Mouse (Mus musculus) layer of hippocampus, adult 9-10 months (tissue): ENCODE data around the gene Usp21.

Source experiments
- DNase-seq: peaks from one replicate; pipeline ENCODE4 v3.0.0; 2022; ENCODE audit warnings: low spot score

The Usp21 gene

DNA sequence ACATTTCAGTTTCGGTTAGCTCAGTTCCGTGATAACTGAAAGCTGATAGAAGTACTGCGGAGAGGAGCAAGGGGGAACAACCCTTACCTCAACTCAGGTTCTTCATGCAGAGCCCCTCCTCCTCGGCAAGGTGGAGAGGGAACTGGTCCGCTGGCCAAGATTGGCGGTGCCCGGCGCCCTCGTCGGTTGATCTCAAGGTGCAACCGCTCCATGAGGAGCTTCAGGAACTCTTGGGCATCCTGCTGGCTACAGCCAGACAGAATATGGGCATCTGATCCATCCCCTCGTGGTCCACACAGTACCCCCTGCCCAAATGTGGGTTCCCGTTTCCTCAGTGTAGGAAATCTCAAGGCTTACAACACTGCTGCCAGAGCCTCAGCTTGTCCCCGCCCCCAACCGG, 3.3 kb downstream of the Usp21 start:
- DNase-seq: no peak

DNA sequence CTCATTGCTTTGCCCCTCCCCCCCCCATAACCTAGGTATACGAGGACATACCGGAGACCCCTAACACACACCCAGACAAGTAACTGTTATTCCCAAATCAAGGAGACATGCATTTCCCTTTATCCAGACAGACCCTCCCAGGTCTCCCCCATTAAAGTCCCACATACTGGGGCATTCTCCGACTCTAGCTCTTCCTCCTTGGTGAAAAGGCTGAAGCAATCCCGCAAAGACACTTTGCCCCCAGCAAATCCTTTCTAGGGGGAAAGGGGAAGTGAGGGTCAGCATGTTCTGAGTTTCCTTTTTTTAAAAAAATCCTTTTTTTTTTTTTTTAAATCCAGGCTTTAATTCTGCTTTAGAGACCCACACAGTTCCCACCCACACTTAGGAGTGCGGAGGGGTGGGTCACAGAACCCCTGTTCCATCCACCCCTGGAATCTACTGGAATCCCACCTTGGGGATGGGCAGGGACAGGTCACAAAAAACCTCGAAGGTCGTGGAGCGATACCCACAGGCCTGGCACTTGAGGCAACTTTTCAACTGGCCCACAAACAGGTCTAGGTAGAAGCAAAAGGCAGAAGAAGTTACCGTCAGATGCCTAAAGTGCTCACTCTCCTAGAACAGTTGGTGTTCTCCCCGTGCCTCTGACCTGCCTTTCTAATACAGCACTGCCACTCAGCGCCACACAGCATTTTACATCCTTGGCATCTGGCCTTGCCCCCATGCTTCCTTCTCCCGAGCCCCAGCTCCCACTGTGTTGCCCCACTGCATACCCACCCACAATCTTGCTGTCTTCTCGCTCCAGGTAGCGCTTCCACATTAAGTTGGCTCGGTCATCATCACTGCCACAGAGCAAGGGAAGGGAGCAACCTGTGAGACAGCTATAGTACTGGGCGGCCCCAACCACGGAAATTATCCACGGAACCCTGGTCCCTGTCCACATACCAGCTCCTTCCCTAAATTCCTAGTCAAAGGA, 4.3 kb downstream of the Usp21 start:
- DNase-seq: no peak

DNA sequence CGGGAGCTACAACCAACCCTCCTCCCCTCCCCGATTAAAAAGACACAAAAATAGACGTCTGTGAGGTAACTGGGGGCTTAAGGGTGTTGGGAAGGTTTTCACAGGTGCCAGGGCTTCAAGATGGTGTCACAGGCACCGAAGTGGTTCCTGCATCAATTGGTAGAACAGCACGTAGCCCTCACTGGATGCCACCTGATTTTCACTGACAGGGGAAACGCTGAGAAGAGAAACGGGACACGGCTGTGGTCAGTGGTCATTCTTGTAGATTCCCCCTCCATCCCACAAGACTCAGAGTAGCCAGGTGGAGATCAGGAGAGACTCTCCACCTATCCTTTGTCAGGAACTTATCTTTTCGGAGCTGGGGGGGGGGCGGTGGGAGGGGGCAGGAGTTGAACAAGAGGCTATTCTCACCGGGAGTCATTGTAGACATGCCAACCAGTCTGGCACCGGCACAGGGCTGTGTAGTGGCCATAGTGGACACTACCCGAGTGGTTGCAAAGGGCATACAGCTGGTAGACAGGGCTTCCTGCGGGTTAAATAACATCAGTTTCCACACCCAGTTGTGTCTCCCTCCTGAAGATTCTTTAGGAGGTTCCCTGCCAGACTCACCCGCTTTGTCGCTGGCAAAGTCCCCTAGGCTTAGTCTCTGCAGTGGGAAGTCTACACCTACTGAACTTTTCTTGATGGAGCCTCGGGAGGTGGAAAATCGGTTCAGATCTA, 5.5 kb downstream of the Usp21 start:
- DNase-seq: no peak

DNA sequence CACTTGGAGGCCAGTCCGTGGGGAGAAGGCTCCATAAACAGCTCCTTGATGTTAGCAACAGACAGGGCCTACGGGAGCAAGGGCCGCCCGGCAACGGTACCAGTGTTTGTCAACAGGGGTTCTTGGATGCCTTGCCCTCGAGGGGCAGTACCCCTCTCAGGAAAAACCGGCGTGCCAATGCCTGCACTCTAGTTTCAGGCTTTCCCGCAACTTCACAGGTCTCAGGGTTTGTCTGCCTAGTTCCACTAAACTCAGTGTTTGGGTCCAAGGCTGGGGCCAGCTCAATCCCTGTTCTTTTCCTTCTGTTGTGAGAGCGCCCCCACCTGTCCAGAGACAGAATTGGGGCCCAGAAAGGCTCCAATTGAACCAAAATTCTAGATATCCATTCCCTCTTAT, 6.3 kb downstream of the Usp21 start:
- peak; percentile 87 for DNase-seq

DNA sequence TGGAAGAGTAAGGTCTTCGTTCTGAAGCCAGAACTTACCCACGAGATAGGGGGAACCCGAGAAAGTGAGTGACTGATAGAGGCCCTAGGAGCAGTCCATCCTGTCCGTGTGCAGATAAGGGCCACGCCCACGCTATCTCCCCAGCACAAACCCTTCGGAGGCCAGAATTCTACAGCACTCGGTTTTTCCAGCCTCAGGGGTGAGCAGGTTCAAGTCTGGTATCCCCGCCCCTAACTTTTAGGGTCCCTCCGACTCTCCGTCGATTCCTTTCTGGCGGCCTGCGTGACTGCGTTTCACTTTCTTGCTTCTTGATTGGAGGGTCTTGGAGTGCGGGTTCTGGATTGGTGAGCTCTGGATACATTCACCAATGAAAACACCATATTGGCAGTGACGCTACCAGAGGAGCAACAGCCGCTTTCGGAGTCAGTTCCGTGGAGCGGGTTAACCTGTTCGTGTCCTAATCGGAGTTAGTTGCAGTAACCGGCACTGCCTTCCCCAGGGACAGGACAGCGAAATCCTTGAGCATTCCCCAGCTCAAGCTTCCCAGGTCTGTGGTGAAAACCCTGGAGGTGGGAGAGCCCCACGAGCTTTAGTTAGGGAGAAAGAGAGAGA, 6.8 kb downstream of the Usp21 start, which contains the start of gene Ppox:
Ppox (minus strand) TSS at position 271 of the 612 bp plus-strand sequence.
- DNase-seq: peak; percentile 96

DNA sequence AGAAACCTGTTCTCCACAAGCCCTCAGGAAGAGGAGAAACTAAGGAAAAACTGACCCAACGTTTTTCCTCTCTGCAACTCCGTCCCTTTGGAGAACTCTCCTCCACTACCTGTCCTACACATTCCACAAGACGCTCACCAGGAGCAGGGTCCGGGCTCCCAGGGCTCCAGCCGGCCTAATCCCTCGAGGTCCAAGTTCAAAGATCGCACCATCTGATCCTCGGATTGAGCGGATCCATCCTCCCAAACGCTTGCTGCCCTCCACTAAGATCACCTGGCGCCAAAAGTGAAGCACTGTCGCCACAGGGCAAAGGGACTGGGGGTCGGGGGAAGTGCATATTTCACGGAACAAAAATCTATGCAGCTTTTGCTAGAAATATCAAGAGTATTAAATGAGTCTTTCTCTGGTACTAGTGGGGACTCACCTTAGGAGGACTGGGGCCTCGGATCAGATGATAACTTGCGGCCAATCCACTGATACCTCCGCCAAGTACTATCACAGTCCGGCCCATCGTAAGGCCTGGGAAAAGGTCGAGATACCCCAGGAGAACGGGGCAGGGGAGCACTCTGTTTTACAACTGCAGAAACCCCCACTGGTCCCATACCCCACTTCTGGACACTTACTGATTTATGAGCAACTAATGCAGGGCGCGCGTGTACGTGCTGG, 7.4 kb downstream of the Usp21 start:
- DNase-seq: no peak

DNA sequence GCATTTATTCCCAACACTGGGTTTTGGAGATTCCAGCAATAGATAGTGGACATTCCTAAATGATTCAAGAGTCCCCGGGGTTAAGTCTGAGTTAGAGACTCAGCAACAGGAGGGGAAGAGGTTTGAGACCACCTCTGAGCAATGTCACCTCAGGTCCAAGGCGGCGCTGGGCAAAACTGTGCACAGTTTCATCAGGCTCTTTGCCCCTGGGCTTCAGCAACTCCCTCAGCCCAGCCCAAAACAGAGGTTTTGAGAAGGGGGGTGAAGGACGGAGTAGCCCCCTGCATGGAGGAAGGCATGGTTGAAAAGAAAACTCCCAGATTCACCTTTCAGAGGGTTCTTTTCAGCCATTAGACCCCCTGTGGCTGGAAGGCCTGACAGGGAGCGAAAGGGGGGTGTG, 8.1 kb downstream of the Usp21 start:
- no peak for DNase-seq

DNA sequence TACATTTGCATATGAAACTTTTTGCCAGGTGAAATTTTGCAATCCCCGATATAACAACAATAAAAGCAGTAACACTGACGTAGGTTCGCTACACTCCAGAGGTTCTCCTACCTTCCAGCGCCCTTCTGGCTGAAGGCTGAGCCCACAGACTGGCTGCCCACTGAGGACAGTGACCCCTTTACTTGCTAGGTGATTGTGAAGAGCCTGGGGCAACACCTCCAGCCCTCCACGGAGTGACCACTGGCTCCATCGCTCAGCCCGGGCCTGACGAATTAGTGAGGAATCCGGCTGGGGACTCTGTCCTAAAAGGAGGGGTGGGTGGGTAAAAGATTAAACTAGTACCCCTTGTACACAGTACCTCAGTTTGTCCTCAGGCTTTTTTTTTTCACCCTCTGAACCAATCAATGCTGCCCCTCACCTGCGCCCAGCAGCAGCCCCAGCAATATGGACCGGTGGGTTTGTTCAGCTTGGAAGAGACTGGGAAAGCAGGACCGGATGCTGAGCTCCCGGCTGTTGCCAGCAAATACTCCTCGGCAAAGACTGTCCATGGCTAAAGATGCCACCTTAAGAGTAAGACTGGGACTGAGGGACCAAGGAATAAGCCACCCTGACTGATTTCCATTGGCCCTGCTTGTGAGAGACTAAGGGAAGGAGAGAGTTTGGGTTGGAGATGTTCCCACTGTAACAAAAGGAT, 8.6 kb downstream of the Usp21 start:
- no peak for DNase-seq

DNA sequence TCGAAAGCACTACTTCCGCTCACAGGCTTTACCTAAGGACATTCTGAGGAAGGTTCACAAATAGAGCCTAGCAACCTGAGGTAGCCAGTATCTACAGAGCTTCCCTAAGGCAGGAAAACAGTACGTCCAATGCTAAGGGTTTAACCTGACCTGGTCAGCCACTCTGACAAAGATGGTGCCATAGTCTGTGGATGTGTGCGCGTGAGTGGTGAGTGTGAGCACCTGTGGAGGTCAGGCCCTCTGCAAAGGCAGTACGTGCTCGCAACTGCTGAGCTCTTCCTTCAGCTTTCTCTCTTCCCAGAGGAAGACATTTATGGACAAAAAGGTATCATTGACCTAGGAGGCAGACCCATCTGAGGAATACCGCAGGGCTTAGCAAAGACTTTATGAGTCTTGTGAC, 9.4 kb downstream of the Usp21 start:
- no peak for DNase-seq

DNA sequence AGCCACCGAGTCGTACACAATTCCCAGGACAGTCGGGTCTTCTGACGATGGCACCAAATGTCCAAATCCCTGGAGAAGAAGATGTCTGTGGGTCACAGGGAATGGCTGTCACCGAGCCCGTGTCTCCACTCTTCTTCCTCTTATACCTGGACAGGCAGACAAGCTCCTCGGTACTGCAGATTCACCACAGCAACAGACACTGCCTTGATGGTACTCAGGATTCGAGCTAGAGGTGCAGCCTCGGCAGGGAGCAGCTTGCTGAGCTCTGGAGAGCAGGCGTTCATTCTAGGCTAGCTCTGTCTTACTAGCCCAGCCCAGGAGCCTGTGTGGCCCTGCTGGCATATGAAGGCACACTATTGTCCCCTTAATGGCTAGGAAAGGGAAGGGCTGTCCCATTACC, 10.1 kb downstream of the Usp21 start:
- DNase-seq: no peak

DNA sequence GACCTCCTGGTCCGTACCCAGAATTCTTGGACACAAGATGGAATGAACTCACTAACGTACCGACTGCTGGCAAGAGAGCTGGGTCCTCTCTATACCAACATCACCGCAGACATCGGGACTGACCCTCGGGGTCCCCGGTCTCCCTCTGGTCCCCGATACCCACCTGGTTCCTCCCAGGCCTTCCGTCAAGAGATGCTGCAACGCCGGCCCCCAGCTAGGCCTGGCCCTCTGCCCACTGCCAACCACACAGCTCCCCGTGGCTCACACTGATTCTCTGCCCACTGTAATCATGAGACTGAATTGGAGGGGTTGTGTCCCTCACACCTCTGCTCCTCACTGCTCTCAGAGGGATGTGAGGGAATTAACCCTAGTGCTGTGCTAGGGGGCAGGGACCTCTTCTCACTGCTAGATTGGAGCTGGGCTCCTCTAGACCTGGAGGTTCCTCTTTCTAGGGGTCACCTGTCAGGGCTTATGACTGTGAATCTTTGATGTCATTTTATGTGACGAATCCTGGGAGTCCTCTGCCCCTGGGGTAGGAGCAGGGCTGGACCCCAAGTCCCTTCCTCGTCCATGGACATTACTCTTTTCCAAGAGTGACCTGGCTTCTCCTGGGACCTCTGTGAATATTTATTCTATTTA, 11.6 kb downstream of the Usp21 start:
- DNase-seq: no peak

DNA sequence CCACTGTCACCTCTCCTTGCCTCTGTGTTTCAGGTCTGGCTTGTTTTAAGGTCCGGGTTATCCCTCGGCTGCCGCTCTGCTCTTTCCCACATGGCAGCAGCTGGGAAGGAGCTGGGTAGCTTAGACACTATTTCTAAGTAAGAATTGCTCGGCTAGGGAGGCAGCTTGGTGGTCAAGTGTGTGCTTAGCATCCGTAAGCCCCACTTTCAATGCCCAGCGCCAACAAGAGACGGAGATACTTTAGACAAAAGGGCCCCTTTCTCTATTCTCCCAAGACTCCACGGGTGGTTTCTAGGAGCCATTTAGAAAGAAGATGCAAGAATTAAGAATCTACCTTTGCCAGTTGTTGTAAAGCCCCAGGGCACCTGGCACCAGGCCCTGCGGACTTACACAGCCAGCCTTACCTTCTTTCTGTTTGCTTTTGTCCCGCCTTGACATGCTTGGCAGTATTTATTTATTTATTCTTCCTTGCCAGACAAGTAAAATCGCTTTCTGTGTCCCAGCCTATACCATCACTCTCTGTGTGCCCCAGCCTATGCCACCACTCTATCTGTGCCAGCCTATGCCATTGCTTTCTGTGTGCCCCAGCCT, 12.6 kb downstream of the Usp21 start:
- no peak for DNase-seq

DNA sequence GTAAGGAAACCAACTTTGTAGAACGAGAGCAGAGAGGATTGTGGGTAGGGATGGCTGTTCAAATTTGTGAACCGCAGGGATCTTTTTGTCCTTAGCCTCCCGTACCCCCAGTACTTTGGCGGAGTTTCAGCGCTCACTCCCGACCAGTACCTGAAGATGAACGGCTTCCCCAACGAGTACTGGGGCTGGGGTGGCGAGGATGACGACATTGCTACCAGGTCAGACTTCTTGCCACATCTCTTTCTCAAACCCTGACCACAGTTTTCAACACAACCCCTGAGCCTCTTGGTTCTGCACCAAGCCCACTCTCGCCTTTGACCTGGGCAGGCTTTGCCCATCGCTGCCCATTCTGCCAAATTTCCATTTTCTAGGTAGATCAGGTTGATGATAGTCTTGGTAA, 13.6 kb downstream of the Usp21 start:
- no peak for DNase-seq

DNA sequence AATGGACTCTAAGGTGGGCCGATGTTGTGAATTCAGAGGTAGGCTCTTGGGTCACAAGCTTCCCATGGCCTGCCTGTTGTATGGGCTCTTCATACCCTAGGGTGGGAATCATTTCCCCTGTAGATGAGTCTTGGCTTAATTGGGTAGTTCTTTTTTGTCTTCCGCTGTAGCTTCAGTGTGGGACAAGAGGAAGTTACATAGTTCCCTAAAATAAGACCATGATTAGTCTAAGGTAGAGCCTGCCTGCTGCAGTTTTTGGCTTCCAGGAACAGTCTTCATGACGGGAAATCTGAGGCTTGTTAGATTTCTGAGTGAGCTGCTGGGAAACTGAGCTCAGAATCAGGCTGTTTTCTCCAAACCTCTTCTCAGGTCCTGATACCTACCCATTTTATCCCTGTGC, 15.7 kb downstream of the Usp21 start:
- no peak for DNase-seq

DNA sequence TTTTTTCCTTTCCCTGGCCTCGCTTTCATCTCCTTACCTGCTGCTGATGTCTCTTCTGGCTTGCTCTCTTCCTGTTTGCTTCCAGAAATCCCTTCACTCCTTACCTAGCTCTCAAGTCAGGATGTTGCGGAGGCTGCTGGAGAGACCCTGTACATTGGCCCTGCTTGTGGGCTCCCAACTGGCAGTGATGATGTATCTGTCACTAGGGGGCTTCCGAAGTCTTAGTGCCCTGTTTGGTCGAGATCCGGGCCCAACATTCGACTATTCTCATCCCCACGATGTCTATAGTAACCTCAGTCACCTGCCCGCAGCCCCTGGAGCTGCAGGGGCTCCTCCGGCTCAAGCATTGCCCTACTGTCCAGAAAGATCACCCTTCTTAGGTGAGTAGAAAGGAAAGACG, 16.2 kb downstream of the Usp21 start:
- no peak for DNase-seq

DNA sequence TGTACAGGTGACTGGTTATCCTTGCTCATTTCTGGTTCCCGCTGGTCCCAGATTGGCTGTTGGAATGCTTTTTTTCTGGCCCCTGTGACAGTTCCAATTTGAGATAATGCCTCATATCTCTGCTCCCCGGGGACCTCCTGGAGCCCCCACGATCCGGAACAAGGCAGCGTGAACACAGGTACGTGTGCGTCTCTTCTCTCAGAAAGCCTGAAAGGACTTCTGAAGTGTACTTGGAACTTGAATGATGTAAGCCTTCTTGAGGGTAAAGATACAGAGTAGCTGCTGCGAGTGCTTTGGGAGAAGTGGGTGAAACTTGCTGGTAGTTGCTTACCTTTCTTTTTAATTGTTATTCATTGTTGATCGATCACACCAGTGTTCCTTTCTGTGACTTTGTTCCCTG, 16.6 kb downstream of the Usp21 start:
- DNase-seq: no peak

DNA sequence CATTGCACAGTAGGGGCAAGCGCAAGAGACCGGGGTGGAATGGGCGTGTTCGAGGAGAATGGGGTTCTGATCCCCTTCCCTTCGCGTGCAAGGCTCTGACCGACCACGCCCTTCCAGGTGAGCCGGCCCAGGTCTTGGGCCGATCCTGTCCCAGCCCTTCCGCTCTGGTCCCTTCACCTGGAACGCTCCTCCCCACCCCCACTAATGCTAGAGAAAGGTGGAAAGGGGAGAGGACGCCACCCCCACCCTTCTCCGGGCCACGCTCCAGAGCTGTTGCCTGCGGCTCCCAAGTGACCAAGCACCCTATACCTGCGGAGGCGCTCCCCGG, 17.3 kb downstream of the Usp21 start:
- DNase-seq: no peak

DNA sequence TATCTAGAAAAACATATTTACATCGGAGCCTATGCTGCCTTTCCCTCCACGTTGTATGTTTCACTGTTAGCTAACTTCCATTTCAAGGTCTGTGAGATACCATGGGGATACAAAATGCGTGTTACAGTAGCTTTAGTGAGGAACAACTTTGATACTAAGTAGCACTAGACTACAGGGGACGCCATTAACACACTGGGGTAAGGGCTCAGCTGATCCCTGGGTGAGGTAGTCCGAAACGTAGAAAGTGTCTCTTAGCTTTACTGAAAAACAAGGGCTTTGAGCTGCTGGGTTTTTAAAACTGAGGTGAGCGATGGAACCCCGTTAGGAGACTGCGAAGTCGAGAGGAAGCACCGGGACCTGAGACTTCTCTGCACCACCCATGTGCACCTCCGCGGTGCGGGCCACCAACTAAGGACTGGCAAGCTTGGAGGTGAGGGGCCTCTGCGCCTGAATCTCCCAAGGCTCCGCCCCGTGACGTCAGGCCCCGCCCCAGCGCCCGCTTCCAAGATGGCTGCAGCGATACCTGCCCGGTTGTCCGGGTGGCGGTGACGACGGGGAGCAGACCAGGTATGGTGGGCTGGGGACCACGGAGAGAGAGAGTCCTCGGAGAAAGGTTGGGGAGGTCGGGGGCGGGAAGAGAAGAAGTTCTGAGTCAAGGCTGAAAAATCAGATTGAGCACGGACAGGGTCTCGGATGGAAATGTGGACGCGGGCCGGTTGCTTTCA, 17.8 kb downstream of the Usp21 start, which contains the start of gene B4galt3:
B4galt3 (plus strand) TSS at position 481 of the 725 bp plus-strand sequence.
- DNase-seq: peak; percentile 89

DNA sequence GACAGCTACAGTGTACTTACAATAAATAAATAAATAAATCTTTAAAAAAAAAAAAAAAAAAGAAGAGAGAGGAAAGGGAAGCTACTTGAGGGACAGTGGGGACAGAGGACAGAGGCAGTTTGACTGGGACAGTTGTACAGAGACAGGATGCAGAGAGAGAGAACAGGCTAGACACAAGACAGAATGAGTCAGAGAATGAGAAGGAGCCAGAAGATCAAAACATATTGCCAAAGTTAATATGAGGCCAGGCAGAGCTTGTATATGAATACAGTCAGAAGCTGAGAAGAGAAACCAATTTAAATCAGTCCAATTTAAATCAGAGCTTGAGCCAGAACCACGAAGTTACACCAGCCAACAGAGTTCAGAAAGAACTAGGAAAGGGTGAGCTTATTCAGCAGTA, 19.4 kb downstream of the Usp21 start:
- DNase-seq: no peak
